Mouse (Mus musculus) retina, embryonic 14.5 days (tissue): Measurements from ENCODE around the gene Sos2.
A peak's percentile ranks its signal among the peaks of the same experiment; 100 is the strongest.
"Not testable (repeated sequence)": the region's sequence is repeated elsewhere in the genome, so short reads cannot be mapped to it uniquely, and the experiment has no call there.

Experiments
- DNase-seq: peaks from one replicate; pipeline ENCODE4 v3.0.0-alpha.2; 2015; ENCODE audit warnings: low spot score

Gene Sos2

GRCm38 (mm10) chr12:69569926-69570325, 111.7 kb downstream of the Sos2 start:
- DNase-seq = no peak

- no peak for DNase-seq
Measured at GRCm38 (mm10) chr12:69568266-69568665, 113.4 kb downstream of the Sos2 start.

DNA sequence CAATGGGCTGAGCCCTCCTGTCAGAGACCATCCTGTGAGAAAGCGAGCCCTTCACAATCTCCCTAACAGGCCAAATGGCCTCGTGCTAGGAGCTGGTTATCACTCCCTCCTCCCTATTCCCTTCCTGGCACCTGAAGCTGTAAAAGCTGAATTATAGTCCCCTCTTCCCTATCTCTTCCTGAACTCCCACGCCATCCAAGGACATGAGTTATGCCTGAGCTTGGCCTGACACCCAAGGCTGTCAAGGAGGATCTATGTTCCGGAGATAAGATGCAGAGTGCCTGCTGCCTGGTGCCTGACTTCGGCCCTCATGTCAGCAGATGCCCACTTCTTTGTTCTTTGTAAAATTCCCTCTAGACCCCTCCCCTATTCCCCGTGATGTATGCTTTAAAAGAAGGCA, 120.6 kb downstream of the Sos2 start:
- not testable (repeated sequence) for DNase-seq

DNA sequence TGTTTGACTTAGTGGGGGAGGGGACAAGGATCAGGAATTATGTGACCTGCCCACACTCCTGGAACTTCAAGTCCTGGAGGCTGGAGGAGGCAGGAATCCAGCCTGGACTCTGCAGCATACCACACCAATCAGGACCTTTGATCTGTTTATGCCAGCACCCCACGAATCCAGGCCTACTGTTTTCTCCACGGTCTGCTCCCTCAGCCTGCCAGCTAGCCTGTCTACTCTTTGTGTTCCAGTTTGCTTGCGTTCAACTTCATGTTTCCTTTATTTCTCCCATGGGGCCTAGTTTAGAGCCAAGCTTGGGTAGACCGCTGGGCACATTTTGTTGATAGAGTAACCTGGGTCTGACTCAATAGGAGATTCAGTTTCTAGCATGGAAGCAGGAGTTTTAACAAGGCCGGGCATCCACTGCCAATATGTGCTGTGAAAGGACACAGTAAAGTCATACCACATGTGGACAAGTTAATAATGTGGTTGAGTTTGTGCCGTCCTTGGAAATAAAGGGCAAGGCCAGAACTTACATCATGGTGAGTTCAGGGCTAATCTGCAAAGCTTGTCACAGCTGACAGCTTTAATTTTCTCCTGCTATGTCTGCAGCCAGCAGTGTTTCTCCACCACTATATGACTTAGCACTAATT, 125.3 kb downstream of the Sos2 start:
- DNase-seq = peak; percentile 25

DNA sequence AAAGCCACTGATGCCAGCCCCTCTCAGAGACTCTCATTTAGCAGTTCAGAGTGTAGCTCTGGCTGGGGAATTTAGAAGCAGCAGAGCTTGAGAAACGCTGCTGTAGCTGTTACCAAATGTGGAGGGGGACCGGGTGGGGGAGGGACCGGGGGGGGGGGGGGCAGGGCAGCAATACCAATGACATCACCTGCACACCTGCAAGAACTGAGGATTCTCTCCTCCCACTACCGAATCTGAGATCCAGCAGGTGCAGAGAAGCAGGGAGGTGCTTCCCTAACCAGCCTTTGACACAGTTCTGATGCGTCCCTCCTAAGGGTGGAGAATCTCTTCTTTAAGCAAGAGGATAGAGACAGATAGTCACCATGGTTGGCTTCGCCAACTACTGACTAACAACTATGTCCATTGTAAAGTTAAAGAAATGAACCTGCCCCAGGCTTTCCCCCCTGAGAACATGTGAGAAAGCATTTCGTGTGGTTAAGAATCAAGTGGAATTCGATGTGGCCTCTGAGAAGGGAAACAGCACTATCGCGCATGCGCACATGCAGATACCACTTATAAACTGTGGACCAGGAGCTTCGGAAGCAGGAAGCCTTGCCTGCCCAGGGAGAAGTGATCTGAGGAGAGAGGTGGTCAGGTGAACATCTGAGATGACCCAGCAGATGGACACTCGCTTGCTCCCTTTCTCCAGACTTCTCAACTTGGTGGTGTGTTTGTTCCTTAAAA, 136.0 kb downstream of the Sos2 start:
- no peak for DNase-seq

DNA sequence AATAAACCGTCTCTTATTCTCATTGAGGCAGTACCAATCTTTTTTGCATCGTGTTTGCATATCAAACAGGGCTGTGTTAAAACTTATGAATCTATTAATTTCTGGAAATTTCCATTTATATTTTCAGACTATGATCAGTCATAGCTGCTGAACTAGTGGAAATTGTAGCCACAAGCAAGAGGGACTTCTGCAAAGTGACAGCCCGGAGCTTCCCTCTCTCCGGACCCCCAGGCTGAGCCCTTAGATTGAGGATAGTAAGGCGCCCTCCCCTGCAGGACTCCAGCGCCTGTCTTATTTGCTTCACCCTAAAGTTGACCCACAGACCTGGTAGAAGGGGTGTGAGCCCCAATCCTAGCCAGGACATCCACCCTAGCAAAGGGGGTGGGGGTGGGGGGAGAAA, 136.7 kb downstream of the Sos2 start:
- no peak for DNase-seq

DNA sequence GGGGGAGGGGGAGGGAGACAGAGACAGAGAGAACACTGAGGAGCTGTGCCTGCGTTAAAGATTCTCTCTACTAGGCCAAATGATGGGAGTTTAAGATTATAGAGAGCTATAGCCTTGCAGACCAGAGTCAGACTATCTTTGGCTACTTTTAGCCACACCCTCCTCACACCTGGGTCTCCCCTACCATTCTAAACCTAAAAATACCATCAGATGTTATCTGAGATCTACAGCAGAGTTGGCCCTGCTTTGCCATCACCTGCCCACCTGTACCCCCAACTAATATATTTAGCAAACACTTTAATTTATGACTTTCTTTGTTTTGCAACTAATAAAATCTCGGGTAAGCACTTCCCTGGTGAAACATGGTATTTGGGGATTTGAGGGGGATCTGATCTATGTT, 137.1 kb downstream of the Sos2 start:
- no peak for DNase-seq

GRCm38 (mm10) chr12:69542376-69542775, 139.3 kb downstream of the Sos2 start:
- DNase-seq = no peak

DNA sequence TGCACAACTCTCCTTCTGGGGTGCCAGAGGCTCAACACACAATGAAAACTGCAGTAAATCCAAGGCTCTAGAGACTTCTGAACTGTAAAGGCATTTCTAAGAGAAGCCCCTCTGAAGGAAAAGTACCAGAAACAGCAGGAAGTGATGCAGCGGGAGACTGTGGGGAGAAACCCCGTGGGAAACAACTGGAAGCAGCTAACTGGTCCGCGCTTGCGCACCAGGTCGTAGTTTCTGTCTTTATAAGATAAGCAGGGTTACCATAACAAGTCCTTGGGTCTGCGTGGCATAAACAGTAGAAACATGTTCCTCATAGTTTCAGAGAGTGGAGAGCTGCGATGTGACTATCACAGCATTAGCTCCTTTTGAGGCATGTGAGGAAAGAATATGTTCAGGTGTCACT, 140.0 kb downstream of the Sos2 start:
- DNase-seq = no peak

DNA sequence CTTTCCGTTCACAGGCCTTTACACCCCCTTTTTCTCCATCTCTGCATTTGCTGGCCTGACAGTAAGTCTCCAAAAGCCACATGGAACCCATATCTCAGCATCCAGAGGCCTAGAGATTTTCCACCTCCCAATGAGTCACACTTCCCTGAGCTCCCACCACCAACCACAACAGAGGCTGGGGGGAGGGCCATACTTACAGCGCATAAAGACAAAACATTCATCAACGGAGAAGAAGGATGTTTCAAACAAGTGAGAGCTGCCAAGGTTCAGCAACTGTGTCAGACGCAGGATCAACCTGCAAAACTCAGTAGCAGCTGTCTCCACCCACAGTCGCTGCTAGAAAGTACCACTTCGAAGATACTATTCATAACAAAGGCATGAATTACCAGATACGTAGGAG, 142.3 kb downstream of the Sos2 start:
- no peak for DNase-seq

DNA sequence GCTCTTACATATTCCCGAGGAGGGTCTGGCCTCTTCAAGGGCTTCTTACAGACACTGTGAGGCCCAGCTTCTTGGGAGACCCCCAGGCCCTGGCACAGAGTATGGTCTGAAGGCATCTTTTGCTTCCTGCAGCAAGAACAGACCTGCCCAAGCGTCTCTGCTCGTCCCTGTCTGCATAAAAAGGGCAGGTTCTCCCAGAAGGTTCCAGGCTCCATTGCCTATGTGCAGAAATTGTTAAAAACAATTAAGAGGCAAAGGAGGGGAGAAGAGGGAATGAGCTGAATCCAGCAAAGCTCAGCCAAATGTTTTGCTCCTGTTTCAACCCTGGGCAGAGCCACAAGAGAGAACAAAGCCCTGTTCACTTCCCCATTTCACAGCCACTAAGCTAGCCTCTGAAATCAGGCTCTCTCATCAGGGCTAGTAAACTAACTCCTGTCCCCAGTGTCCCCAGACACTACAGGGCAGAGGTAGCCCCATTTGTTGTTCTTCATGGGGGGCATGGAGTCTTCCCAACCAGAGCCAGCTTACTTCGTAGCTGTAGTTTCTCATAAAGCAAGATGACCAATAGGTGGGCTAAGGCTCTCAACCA, 143.2 kb downstream of the Sos2 start:
- no peak for DNase-seq

- no peak for DNase-seq
Measured at GRCm38 (mm10) chr12:69537675-69538361, 143.8 kb downstream of the Sos2 start.

- peak; percentile 29 for DNase-seq
Measured at GRCm38 (mm10) chr12:69537243-69537674, 144.4 kb downstream of the Sos2 start.

DNA sequence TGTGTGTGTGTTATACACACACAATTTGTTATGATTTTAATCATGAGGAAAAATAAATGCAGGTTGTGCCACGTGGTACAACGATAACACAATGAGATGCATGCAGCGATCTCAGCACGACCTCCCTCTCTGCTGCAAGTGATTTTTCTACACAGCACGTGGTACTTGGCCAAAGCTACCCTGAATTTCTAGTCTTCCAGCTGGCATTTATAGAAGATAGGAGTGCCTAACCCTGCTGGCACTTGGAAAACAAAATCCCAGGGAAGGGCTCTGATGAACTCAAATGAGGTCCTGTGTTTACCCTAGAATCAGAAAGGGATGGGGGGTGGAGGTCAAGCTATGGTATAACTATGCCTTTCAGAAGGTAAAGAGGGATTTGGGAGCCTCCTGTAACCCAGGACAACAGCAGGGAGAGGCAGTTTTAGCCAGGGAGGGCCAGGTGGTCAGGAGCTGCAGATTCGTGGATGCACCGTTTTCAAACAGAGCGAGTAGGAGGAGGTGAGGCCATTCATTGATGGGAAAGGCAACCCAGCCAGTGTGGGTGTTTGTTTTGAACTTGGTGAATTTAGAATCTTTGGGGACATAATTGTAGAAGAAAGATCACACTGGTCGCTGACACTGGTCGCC, 144.9 kb downstream of the Sos2 start:
- no peak for DNase-seq
